Mouse (Mus musculus) E14TG2a.4 (cell line): Measurements from ENCODE around the gene Smoc2.

Experiments
- CTCF ChIP-seq: conservative IDR thresholded peaks from 2 replicates; pipeline ENCODE4 v1.5.1; 2014; ENCODE audit warnings: low read length
- NANOG ChIP-seq: IDR thresholded peaks from 2 replicates; pipeline ENCODE4 v1.6.1; 2014; ENCODE audit warnings: borderline replicate concordance, low read length, mixed read lengths
- POU5F1 ChIP-seq: IDR thresholded peaks from 2 replicates; pipeline ENCODE4 v1.6.1; 2014; ENCODE audit warnings: low read length, borderline replicate concordance

- no peak for TF ChIP-seq CTCF
- TF ChIP-seq POU5F1, result no peak
- no peak for TF ChIP-seq NANOG
These were observed 38.1 kb downstream of the Smoc2 start for GRCm38 (mm10) chr17:14317439-14317838.
